Mouse (Mus musculus) R1 (cell line): Measurements from ENCODE around the gene Foxn3.
A peak's percentile ranks its signal among the peaks of the same experiment; 100 is the strongest.

Experiments used
- DNase-seq: peaks from one replicate; pipeline ENCODE4 v3.0.0-alpha.2; 2018; ENCODE audit warnings: low read depth, low spot score

The Foxn3 gene

DNA sequence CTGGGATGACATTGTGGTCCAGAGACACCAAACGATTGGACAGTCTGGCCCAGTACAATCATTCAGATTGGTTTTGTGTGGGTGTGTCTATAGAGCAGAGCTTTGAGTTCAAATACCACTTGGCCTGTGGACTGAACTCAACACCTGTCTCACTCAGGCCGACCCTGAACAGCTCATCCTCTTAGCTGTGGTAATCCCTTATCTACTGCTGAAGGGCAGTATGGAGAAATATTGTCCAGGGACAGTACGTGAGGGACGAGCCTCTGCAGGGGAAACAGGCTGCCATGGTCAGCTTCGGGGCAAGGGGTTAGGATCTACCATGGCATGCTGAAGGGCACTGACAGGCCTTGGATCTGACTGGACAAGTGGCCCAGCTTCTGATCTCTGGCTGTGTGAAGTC is 306.9 kb downstream of the Foxn3 start:
- no peak for DNase-seq

DNA sequence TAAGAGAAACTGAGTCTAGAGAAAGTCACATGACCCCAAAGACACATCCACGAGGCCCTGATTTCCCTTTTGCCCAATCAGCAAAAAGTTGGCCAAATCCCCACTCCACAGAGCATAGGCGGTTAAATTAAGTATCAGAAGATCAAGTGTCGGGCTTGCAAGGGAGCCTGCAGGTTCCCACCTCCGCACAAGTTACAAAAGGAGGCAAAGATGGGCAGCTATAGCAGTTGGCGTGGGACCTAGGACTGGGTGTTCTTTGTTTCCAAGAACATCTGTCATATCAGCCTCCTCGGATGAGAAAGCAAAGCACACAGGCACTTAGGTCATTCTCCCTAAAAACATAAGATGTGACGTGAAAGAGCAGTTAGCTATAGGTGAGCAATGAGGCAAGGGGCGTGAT is 308.9 kb downstream of the Foxn3 start:
- no peak for DNase-seq

DNA sequence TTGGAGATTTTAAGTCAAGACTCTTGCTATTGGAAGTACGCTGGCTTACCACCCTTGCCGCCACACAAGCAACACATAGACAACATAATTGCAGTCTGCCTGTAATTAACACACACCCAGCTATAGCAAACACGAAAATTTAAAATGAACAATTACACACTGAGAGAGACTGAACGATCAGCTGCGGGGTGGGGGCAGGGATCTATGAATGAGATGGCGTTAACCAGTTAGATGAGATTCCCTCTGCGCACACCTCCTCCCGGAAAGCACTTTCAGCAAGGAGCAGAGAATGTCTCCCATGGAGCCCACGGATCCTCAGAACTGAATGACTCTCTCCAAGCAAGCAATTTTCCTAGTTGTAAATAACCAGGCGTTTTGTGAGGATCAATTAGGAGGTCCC is 309.8 kb downstream of the Foxn3 start:
- no peak for DNase-seq

DNA sequence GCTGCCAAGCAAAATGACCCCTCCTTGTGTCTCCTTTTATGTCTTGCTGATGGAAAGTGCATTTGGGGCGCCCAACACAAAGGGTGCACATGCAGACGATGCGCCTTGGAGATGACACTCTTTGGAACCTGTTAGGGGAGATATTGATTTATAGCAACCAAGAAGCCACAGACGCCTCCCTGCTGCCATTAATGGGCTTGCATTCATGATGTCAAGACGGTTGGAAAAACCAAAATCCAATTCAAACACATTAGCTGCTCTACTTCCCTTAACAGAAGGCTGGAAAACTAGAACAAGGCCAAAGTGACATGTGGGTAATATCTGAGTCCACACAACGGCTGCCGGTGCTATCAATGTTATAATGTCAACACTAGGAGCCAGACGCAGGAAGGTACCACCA is 314.8 kb downstream of the Foxn3 start:
- no peak for DNase-seq

DNA sequence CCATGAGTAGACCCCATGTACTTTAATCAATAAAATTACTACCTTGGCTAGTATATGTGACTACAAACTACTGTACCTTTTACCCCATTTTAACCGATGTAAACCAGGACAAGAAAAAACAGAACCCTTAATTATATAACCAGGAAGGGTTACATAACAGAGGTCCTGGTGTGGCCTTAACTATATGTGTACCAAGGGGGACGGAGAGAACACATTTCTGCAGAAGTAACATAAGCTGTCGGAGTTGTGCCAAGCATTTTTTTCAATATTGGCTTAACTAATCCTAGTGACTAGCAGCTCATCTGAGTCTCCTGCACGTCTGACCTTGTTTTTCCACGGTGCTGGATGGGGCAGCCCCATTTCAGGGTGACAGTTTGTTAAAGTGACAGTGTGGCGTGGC is 315.4 kb downstream of the Foxn3 start:
- no peak for DNase-seq

DNA sequence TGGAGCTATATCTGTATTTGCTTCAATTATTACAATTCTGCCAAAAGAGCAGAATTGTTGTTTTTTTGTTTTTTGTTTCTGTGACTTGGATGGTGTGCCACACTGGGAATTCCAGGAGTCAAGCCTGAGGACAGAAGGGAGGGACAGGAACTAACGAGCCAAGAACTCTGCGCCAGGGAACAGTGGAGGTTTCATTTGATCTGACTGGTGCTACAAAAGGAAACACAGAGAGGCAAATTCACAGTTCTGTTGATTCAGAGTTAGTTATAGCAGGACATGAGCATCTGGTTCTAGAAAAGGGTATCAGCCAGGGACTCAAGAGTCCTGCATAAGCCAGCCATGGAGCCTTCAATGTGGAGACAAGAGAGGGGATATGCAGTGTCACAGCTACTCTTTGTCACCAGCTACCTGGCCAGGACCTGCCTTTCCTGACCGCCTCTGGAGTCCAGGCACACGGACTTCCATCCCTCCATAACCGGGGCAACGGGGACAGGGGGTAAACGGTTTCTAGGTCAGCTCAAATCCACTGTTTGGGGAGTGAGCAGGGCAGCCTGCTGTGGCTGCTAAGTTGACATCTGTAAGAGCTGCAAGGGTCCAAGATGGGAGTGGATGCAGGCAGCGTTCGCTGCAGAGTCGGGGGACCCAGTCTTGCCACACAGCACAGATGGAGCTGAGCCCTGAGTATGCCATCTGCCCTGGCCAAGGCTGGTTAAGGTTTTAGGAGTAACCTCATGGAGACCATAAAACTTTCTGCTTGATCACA is 316.2 kb downstream of the Foxn3 start:
- no peak for DNase-seq

DNA sequence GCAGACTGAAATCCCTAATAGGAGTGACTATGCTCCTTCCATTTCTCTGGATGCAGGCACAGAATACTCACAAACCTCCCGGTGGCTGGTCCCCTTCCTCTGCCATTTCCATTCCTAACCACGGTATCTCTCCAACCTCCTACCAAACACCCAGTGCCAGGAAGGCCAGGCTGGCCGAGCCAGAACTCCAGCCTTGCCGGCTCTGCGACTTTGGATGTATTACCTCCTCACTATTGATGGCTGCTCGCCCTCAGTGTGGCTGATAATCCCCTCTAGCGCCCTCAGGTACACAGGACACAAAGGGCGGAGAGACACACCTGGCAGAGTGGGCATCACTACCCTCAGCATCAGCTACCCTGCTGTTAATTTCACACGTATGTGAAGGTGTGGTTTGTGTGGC is 318.7 kb downstream of the Foxn3 start:
- no peak for DNase-seq

DNA sequence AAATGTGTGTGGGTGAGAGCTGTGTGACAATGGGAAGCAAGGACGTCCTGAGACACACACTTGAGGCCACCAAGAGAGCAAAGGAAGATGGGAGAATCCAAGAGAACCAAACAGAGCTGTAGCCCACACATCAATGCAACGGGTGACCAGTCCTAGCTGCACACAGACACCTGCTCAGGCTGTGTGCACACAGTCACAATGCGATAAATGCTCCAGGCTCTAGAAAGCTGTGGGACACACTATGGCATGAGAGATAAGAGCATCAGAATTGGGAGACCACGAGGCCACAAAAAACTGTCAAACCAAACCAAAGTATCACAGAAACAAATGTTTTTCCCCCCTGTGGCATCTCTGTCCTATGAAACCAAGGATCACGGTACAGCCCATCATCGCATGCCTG is 319.1 kb downstream of the Foxn3 start:
- no peak for DNase-seq

DNA sequence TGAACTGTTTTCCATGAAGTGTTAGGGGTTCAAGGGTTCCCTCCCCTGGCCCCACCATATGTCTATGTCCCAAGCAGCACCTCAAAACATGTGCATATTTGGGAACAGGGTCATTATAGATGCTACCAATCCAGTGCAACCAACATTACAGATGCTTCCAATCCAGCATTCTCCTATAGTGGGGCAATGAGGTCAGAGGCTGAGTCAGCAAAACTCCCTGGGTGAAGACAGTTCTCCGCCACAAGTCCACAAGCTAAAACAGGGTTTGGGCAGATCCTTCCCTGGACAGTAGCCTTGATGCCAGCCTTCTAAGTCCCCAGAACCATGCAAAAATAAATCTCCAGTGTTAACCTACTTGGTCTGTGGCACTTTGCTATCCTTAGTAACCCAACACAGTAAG is 320.1 kb downstream of the Foxn3 start:
- DNase-seq = no peak

DNA sequence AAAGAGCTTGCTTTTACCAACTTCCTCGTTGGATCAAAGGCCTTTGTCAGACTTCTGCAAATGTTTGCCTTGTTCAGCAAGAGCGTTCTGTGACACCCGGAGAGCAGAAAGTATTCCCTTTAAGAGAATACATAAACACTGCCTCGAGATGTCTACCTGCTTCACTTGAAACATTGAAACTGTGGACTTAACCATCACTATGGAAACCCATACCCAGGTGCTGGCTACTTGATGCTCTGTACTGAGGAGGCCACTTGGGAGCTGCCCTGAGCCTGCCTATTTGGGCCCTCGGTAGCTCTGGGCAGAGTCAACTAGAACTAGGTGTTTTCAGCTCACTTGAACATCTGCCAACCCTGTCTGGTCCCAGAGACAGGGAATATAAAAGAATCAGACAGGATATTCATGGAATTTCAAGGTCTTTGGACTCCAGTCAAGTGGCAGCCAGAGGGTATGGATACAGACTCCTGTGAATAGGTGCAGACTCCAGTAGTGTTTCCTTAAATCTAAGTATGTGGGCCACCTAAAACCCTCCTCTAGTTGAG is 323.1 kb downstream of the Foxn3 start:
- DNase-seq = no peak

DNA sequence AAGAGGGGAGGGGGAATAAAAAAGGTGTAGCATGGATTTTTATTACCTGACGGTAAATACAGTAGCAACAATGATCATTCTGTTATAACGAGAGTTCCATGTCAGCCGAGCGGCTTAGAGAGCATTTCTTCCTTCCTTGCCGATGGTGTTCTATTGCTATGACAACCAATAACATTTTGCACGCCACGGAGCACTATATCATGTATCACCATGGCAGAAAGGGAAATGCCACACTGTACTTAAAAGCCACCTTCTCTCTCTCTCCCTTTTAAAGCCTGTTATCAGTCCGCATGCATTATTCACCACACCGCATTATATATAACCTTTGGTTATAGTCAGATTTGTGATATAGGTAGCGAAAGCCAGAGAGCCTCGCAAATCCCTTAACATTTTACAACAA is 323.6 kb downstream of the Foxn3 start:
- no peak for DNase-seq

DNA sequence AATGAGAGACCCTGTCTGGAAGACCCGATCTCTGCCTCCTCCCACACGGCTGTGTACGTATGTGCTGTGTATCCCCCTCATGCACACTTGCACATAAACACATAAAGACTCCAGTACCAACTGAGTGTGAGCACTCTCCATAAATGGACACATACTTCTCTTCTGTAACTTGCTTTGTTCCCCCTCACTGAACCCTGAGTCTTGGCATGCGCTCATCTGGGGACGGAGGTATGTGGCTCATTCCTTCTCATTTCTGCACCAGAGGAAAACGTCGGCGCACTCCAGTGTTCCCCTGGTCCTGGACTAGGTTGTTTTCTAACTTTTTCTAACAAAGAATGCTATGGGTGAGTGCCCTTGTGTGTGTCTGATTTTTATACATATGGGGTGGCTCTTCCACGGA is 325.9 kb downstream of the Foxn3 start:
- DNase-seq = no peak

DNA sequence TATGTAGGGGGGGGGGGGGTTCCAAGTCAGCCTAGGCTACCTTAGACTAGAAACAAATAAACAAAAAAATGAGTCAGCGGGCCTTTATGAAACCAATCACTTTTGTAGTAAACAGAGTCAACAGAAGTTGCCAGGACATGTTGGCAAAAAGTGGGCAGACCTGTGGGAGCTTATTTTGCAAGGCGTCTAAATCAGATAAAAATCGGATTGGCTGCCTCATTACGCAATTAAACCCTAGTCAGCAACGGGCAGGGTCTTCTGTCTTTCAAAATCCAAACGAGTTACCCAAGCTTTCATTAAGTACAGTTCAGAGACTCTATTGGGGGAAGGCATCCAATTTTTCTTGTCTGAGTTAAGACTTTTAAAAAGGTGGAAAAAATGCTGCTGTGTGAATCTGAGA is 329.0 kb downstream of the Foxn3 start:
- no peak for DNase-seq

DNA sequence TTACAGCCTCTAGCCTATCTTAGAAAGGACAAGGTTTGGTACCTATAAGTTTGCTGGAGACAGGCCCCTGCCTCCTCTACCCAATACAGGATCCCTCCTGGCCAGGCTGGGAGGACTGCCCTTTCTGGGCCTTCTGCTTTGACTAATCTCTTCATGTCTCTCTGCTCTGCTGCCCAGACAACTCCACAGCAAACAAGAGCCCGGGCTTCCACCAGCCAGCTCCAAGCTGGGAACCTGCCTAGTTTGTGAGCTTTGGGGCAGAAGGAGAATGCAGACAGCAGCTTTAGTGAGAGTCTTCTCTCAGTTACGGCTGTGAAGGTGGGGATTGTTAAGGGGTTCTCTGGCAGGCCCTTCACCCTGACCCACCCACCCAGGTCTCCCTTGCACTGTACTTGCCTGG is 330.0 kb downstream of the Foxn3 start:
- DNase-seq = no peak

DNA sequence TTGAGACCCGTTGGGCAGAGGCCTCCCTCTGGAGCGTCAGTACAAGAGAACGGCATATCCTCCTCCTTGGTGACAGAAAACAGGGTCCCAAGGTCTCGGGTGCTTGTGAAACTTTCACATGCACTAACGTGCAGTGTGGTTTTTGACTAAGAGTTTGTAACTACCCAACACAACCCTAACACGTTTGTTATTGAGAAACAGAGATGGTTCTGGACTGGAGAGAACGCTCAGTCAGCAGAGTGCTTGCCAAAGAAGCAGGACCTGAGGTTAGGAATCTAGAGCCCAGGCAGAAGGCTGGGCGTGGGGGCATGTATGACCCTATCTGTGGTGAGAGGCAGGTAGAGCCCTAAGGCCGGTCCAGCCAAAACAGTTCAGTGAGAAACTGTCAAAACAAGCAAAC is 330.9 kb downstream of the Foxn3 start:
- no peak for DNase-seq

DNA sequence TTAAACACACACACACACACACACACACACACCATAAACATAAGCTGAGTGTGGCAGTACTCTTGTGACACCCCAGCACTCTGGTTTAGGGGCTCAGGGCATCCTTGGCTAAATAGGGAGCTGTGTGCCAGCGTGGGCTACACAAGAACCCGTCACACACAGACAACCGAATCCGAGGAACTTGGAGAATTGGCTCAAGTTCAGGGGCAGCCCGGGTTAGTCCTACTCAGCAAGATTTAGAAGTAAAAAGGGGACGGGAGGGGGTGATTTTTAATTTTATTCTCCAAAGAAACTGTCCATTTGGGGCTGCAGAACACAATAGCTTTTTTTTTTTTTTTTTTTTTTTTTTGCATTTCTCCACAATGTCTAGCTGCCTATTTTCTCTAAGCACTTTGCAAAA is 332.1 kb downstream of the Foxn3 start:
- DNase-seq = no peak

DNA sequence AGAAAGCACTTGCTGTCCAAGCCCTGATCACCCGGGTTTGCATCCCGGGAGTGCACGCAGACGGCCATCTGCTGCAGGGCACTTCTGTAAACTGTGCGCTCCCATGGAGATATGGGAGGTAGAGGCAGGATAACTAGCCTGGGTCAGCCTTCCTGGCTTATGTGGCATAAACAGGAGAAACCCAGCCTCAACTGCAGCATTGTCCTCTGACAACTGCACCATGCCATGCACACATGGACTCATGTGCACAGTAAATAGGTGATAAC is 332.7 kb downstream of the Foxn3 start:
- no peak for DNase-seq

DNA sequence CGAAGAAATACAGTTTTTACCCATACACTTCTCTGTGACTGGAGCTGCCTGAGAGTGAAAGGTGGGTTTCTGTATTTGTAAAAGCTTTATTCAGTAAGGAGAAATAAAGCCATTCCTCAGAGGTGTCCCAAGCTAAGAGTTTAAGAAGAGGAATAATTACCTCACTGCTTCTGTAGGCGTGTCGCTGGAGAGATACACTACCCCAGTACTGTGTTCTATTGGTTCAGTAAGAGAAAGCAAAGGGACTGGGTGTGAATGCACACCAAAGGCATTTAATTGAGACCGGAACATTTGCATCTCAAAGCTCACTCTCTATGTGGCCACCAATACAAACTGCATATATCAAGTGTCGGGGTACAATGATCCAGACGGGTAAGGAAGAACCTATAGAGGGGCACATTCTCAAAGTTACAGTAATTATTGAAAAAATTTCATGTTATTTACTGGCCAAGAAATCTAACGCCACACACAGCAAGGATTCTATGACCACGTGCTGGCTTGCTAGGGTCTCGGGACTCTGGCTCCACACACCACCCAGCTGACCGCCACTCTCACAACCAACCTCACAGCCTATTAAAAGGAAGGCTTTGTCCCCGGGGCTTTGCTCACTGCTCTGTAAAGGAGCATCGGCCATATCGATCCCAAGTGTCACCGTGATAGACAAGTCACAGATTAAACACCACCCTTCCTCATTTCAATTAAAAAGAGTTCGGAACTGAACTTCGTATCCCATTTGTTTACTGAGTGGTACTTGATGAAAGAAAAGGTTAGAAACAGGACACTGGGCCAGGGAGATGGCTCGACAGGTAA is 333.2 kb downstream of the Foxn3 start:
- DNase-seq = peak; percentile 28

DNA sequence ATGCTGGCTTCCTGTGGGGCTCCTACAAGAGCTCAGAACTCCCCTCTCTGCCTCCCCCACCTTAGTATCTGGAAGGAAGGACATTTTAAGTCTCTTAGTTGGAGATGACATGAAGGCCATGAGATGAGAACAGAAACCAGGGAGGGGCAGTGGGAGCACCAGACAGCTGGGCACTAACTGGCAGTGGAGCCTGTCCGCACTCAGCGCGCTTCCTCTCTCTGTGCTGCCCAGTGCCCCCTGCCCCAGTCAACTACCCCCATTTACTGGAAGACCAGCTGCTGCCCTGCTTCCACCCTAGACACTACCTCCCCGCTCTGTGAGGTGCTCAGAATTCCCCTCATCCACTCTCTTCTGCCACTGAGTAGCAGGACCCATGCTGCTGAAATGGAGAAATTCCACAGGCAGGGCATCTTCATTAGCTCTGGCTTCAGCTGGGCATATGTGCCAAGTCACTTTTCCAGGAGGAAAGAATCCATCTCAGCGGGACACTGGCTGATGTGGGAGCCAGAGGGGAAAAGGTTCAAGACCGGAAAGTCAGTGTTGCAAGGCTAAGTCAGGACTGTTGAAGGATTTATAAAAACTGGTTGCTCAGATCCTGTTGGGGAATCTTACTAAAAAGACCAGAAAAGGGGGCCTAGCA is 335.9 kb downstream of the Foxn3 start:
- no peak for DNase-seq

DNA sequence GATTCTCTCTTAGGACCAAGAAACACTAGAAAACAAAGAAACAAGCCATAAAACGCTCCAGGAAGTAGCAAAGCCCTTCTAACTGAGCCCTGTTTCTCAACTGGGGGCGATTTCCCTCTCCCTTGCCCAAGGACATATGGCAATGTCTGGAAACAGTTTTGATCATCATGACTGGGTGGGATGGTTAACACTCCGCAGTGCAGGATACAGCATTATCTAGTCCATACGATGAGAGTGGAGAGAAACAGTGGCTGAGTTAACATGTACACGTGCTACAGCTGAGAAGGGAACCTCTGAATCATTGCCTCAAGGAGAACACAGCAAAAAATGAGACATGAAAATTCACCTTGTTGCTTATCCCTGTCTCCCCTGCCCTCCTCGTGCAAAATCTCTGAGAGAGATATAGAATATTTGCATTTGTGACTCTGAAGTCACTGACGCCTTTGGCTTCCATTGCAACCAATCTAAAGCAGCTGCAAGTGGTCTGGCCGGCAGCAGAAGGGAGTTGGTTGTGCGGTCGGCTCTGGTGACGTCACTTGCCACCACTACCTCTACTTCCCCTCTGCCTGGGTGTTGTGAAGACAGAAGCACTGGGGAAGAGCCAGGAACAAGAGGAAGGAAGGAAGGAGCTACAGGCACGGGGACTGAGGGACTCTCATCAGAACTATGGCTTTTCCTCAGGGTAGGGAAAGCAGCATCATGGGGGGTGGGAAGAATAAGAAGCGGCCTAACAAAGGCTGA is 338.3 kb downstream of the Foxn3 start:
- no peak for DNase-seq

DNA sequence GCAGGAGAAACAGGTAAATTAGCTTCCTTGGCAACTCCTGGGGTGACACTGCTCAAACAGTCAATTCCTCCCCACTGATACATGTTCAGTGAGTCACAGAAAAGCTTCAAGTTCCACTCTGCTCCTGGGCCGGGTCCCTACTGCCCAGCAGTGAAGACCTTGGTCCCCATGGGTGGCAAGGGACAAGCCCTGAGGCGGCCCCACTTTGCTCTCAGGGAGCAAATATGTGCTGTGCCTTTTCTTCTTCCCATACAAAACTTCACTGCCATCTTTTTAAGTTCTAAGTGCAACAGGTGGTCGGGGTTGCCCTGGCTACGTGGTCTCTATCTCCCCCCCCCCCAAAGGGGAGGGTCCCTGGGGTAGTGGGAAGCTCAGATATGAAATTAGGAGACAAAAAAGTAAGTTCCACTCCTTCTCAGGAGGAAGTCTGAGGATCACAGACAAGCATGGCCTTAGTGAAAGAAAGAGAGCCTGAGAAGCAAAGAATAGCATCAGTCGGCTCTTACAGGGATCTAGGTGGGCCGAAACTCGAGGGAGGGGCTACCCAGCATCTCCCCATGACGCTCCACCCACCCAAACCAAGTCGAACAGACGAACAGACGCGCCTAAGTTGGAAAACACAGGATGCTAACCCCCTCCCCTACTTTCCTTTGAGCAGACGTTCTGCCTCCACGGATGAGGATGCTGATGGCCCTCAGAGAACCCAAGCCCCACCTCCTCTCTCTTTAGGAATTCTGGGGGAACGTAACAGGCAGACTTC is 342.1 kb downstream of the Foxn3 start:
- DNase-seq = no peak
